Mouse (Mus musculus) heart, embryonic 15.5 days (tissue): Measurements from ENCODE around the gene Fign. TPM values are rescaled to one million over a fixed set of nuclear protein-coding genes. Genes with fewer than 3 reads are reported as not detected.

Experiments used
- ATAC-seq: fragments of 200-750 bp; cut with Nextera tagmentation; replicated peaks from 2 replicates; pipeline ENCODE4 v1.8.0; 2017; ENCODE audit warnings: low read depth, moderate TSS enrichment; ENCODE audit not compliant: insufficient number of reproducible peaks, insufficient read depth, low FRiP score
- H3K27ac ChIP-seq: fragments of 300-500 bp; sonication (generic); 2 replicates; pipeline ENCODE4 v1.5.1; 2015; ENCODE audit warnings: mild to moderate bottlenecking, inconsistent platforms
- H3K27me3 ChIP-seq: fragments of 300-500 bp; sonication (generic); 2 replicates; pipeline ENCODE4 v1.6.1; 2015; ENCODE audit warnings: inconsistent platforms
- H3K36me3 ChIP-seq: fragments of 300-500 bp; sonication (generic); 2 replicates; pipeline ENCODE4 v1.6.1; 2015; ENCODE audit warnings: mild to moderate bottlenecking, inconsistent platforms
- H3K4me1 ChIP-seq: fragments of 300-500 bp; sonication (generic); replicated peaks from 2 replicates; pipeline ENCODE4 v1.6.1; 2015; ENCODE audit warnings: inconsistent platforms
- H3K4me2 ChIP-seq: fragments of 300-500 bp; sonication (generic); 2 replicates; pipeline ENCODE4 v1.6.1; 2015; ENCODE audit warnings: inconsistent platforms, mild to moderate bottlenecking, moderate library complexity
- H3K4me3 ChIP-seq: fragments of 300-500 bp; sonication (generic); 2 replicates; pipeline ENCODE4 v1.5.1; 2015; ENCODE audit warnings: mild to moderate bottlenecking, inconsistent platforms
- H3K9ac ChIP-seq: fragments of 300-500 bp; sonication (generic); 2 replicates; pipeline ENCODE4 v1.6.1; 2015; ENCODE audit warnings: mild to moderate bottlenecking, inconsistent platforms
- H3K9me3 ChIP-seq: fragments of 300-500 bp; sonication (generic); replicated peaks from 2 replicates; pipeline ENCODE4 v1.6.1; 2016; ENCODE audit warnings: inconsistent platforms
- WGBS: fragments of 180-500 bp; shearing (Covaris S2); methylation state at CpG from one replicate; pipeline ENCODE4 v1.1.7; 2015; ENCODE audit warnings: mixed read lengths; 5-methylcytosine and 5-hydroxymethylcytosine counted together
- polyA plus RNA-seq: library from polyadenylated mRNA; unstranded; fragments of >200 nt; fragmentation: Nextera tagmentation; extraction: Ambion mirVana; gene quantifications from 2 replicates; pipeline ENCODE4 v1.2.1, GENCODE M21; 2015

Gene Fign
- polyA plus RNA-seq, 1 experiment from 2014 or later: 7.2 TPM

DNA sequence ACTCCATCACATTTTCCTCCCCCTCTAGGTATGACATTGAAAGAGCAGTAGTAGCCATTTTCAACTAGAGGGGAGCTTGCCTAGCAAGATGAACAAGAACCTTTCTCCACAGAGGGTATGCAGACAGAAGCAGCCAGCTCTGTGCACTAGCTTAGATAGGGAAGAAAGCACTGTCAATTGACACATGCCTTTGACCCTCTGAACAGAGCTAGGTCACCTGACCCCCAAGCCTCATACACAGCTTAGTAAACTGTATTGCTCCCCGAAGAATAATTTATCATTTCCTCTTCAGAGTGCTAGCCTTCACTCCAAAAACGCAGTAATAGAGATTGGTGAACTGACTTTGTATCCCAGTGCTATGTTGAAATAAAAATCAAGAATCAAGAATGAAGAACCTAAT, 49.7 kb downstream of the Fign start:
- Histone ChIP-seq H3K9me3 (no peaks in the 10 kb centered on the region), H3K27me3 (no peaks in the 10 kb centered on the region), H3K27ac (no peak overlapping the region), H3K4me1 (peaks cover 22% of the 10 kb centered on the region), H3K9ac (no peak overlapping the region), H3K4me3 (no peak overlapping the region), H3K4me2 (no peak overlapping the region), H3K36me3 (no peaks in the 10 kb centered on the region)
- whole genome bisulfite sequencing: 72% methylated on average over 2 of the region's 2 CpGs
- no peak for ATAC-seq

DNA sequence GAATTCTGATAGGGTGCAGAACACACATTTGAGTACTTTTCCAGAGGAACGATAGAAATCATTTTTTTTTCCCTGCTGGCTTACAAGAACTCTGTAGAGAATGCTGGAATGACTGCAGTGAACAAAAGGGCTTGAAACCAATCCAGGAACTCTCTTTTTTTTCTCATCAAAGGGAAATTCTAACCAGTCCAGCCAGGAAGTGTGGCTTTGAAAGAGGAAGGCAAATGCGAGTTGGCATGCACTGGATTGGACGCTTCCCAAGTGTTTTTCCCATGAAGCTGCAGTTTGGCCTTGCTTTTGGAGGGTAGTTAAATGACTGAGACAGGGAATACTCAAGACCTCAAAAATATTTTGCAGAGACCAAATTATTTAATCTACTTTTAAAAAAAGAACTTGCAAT, 54.7 kb downstream of the Fign start:
- no peaks in the 10 kb centered on the region for H3K36me3 ChIP-seq
- no peak overlapping the region for H3K4me3 ChIP-seq
- ATAC-seq: no peak
- peaks cover 16% of the 10 kb centered on the region for H3K4me1 ChIP-seq
- H3K27me3 ChIP-seq: no peaks in the 10 kb centered on the region
- no peak overlapping the region for H3K9ac ChIP-seq
- H3K27ac ChIP-seq: no peak overlapping the region
- H3K9me3 ChIP-seq: no peaks in the 10 kb centered on the region
- WGBS: 54% methylated on average over 3 of the region's 3 CpGs
- H3K4me2 ChIP-seq: no peak overlapping the region

DNA sequence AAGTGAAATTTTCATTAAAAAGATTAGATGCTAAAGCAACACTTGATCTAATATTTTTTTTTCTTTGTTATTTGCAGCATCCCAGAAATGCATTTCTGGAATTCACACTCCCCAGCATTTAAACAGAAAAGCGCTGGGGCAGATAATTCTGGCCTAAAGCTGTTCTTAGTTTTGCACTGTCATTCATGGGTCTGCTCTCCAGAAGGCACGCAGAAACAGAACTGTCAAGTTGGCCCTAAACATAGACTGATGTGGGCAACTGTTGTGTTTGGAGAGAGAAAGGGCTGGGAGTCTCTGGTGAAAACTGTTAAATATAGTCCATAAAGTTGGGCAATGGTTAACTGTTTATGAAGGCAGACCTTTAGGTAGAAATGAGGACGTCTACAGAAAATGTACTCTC, 62.4 kb downstream of the Fign start:
- Histone ChIP-seq H3K9me3 (no peaks in the 10 kb centered on the region), H3K27ac (0 out of 2 replicates have a peak overlapping the region, but pooled peaks have one; percentile 19), H3K4me2 (no peak overlapping the region), H3K36me3 (no peaks in the 10 kb centered on the region), H3K9ac (no peak overlapping the region), H3K4me3 (no peak overlapping the region), H3K4me1 (peaks cover 7% of the 10 kb centered on the region), H3K27me3 (no peaks in the 10 kb centered on the region)
- ATAC-seq: no peak
- 36% methylated on average over 3 of the region's 3 CpGs for WGBS

DNA sequence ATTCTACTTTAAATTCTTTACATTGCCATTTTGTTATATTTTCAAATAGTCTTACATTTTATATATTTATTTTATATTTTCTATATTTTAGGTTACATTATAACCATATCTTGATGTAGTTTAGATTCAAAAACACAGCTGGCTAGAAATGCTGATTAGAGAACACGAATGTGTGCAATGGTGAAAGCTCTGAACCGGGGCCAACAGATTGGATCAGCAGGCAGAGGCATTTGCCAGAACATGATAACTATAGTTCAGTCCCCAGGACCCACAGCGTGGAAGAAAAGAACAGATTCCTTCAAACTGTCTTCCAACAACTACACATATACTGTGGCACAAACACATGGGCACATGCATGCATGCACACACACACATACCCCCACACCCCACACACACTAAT, 64.0 kb downstream of the Fign start:
- Histone ChIP-seq H3K4me2 (no peak overlapping the region), H3K36me3 (no peaks in the 10 kb centered on the region), H3K9me3 (no peaks in the 10 kb centered on the region), H3K4me1 (peaks cover 7% of the 10 kb centered on the region), H3K9ac (no peak overlapping the region), H3K27me3 (no peaks in the 10 kb centered on the region), H3K4me3 (no peak overlapping the region), H3K27ac (no peak overlapping the region)
- no peak for ATAC-seq
- 45% methylated on average over 3 of the region's 3 CpGs for WGBS

DNA sequence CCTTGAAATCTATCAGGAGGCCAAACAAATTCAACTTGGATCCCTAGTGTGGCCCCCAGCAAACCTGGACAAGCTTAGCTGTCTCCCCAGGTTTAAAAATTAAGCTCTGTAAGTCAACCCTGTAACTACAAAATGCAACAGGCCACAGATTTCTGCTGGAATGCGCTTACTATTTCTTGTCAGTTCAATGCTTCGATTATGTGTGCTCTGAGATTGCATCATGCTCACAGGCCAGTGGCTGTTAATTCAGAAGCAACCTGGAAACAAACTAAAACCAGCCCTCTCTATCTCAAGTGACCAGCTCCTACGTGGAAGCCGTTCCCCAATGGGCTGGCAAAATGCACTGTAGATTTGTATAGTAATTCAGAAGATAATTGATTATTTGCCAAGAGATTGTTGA, 71.9 kb downstream of the Fign start:
- Histone ChIP-seq H3K4me1 (peaks cover 9% of the 10 kb centered on the region), H3K9me3 (no peaks in the 10 kb centered on the region), H3K4me2 (no peak overlapping the region), H3K27me3 (no peaks in the 10 kb centered on the region), H3K9ac (no peak overlapping the region), H3K27ac (no peak overlapping the region), H3K36me3 (no peaks in the 10 kb centered on the region), H3K4me3 (no peak overlapping the region)
- no peak for ATAC-seq
- WGBS: 62% methylated on average over 4 of the region's 4 CpGs

DNA sequence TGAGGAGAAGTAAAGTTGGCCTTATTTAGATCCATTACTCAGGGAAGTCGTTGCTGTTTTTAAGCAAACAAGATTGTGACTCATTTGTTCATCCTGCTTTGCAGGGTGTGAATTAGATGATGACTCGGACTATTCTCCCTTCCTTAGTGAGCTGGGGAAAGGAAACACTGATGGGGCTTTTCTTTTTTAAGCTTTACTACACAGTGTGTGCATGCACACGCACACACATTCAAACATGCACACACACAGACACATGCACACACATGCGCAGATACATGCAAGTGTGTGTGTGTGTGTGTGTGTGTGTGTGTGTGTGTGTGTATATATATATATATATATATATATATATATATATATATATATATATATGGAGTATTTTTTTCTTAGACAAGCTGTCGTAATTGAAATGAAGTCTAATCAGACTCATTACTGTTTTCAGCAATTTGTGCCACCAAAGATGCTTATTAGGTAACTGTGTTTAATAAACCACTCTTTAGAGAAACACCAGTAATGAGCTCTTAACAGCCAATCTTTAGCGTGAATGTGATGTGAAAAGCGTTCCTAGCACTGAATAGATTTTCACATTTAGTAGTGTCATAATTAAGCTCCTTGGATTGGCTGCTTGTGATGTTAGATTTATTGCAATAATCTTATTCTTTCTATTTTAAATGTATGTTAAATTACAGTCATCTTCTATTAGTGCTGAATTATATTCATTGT, 103.4 kb downstream of the Fign start:
- Histone ChIP-seq H3K9ac (no peak overlapping the region), H3K27ac (no peak overlapping the region), H3K4me2 (no peak overlapping the region), H3K4me1 (peaks cover 4% of the 10 kb centered on the region; the same call in 1 of the 2 replicates), H3K4me3 (no peak overlapping the region), H3K27me3 (no peaks in the 10 kb centered on the region), H3K36me3 (no peaks in the 10 kb centered on the region), H3K9me3 (no peaks in the 10 kb centered on the region)
- 76% methylated on average over 7 of the region's 7 CpGs for WGBS
- ATAC-seq: no peak

DNA sequence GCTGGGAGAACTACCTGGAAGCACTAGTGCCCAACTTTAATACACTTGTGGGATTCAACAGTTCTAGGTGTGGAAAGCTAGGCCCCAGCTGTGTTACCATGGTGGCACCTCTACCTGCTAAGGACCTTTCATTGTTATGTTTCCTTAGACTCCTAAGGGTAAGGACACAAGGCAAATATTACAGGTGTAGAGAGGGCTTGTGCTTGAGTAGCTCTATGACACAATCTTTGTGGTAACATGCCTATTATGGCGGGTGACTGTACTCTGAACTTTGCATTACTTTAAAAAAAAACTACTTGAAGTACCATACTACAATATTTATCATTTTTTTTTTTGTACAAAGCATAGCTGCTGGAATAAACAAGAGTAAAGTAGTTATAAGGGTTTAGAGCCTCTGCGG, 112.4 kb downstream of the Fign start:
- WGBS: 98% methylated on average over 2 of the region's 2 CpGs
- H3K9me3 ChIP-seq: no peaks in the 10 kb centered on the region
- H3K27me3 ChIP-seq: no peaks in the 10 kb centered on the region
- no peak overlapping the region for H3K27ac ChIP-seq
- no peak overlapping the region for H3K9ac ChIP-seq
- no peak overlapping the region for H3K4me3 ChIP-seq
- ATAC-seq: no peak
- H3K36me3 ChIP-seq: peaks cover 2% of the 10 kb centered on the region; the same call in 1 of the 2 replicates
- H3K4me2 ChIP-seq: no peak overlapping the region
- H3K4me1 ChIP-seq: peaks cover 8% of the 10 kb centered on the region

DNA sequence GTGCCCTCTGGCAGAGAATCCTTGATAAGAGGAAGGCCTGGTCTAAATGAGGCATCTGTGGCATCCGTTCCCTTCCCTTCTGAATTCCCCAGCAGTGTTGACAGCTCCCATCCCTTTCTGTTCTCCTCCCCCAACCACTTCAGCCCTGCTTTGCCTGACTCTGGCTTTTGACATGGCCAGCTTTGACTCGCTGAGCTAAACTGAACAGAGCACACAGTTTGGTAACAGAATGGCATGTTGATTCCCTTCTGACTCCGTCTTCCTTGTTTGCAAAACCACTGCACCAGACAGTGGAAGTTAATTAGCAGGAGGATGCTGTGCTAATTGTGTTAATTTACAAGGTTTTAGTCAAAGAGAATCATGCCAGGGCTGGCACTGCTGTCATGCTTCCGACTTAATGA, 115.5 kb downstream of the Fign start:
- Histone ChIP-seq H3K27me3 (no peaks in the 10 kb centered on the region), H3K4me3 (no peak overlapping the region), H3K4me2 (peak overlapping the region; percentile 40), H3K9ac (no peak overlapping the region), H3K9me3 (no peaks in the 10 kb centered on the region), H3K4me1 (peaks cover 8% of the 10 kb centered on the region), H3K27ac (peak overlapping the region; percentile 63), H3K36me3 (peaks cover 20% of the 10 kb centered on the region)
- WGBS: 30% methylated on average over 4 of the region's 4 CpGs
- ATAC-seq: peak; percentile 90

DNA sequence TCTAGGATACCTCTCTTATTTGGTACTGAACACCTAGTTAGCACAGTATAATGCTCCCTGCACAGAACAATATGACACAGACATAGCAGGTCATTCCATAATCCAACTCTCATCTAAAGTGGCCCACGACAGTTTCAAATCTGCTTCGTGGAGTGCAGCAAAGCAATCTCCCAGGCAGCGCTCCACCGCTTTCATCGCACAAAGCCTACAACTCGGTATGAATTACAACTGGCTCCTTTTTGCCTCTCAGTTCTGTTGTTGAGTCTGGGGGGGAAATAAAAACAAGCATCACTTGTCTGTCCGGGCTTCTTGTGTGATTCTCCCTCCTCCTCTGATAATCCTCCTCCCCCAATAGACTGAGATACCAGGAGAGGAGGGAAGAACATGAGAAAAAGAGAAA, 116.4 kb downstream of the Fign start:
- peaks cover 8% of the 10 kb centered on the region; the same call in 1 of the 2 replicates for H3K4me1 ChIP-seq
- no peak for ATAC-seq
- H3K27me3 ChIP-seq: no peaks in the 10 kb centered on the region
- H3K9ac ChIP-seq: no peak overlapping the region
- H3K27ac ChIP-seq: peak overlapping the region; percentile 63
- H3K36me3 ChIP-seq: peaks cover 20% of the 10 kb centered on the region
- no peaks in the 10 kb centered on the region for H3K9me3 ChIP-seq
- H3K4me3 ChIP-seq: no peak overlapping the region
- peak overlapping the region; percentile 40 for H3K4me2 ChIP-seq
- 40% methylated on average over 7 of the region's 7 CpGs for WGBS

DNA sequence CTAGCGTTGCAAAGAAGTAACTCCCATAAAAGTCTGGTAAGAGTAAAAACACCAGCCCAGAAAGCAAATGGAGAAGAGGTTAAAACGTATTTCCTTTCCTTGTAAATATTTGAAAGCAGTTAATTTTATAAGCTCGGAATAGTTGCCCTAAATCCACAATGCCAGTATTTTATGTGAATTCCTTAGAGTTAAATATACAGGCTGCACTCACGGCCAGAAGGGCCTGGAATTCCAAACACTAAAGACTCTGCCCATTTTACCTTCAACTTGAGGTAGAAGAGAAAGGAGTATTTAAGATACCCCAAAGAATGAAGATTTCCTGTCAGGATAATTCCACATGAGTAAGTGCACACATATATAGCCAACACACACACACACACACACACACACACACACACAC, 128.2 kb downstream of the Fign start:
- Histone ChIP-seq H3K27me3 (no peaks in the 10 kb centered on the region), H3K4me3 (no peak overlapping the region), H3K9me3 (no peaks in the 10 kb centered on the region), H3K9ac (no peak overlapping the region), H3K4me2 (no peak overlapping the region), H3K4me1 (peaks cover 3% of the 10 kb centered on the region), H3K36me3 (no peaks in the 10 kb centered on the region), H3K27ac (no peak overlapping the region)
- 63% methylated on average over 4 of the region's 4 CpGs for WGBS
- no peak for ATAC-seq

DNA sequence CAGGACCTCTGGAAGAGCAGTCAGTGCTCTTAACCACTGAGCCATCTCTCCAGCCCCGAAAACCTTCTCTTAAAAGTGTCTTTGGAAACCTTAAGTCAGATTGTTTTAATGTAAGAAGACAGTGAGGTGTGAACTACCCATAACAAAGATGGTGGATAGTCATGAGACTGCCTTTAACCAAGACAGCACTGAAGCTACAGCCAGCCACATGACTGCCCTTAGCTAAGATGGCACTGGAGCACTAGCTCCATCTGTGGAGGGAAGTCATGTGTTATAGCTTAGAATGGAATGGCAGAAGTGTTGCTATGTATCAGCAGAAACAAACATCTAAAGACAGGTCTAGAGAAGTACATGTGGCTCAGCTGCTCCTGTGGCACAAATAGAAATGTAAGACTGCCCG, 166.8 kb downstream of the Fign start:
- H3K4me2 ChIP-seq: no peak overlapping the region
- H3K27me3 ChIP-seq: no peaks in the 10 kb centered on the region
- no peak overlapping the region for H3K4me3 ChIP-seq
- no peaks in the 10 kb centered on the region for H3K36me3 ChIP-seq
- 91% methylated on average over 2 of the region's 2 CpGs for WGBS
- H3K9me3 ChIP-seq: no peaks in the 10 kb centered on the region
- H3K27ac ChIP-seq: no peak overlapping the region
- no peak for ATAC-seq
- no peaks in the 10 kb centered on the region for H3K4me1 ChIP-seq
- no peak overlapping the region for H3K9ac ChIP-seq

DNA sequence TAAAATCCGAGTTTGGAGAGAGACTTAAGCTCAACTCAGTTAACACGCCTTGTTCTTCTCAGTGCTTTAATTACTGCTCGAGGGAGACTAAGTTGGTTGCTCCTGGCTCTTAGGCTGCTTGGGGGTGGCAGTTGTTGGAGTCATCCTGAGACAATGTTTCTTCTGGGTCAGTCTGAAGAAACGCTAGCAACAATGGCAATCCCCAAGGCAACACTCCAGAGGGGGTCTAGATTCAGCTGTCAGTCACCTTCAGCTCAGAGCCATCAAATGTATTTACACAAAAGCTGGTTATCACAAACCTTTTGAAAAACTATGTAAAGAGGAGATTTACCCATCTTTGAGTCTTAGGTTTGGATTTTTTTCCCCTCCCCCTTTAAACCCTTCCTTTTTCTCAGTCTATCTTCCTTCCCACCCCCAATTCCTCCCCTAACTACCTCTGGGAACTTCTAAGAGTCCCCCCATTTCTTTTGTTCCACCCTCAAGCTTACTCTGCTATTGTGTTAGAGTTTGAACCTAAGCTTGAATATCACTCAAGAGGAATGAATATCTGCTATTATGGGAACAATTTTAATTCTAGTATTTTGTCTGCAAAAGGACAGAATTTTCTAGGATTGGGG, 171.2 kb downstream of the Fign start:
- Histone ChIP-seq H3K4me2 (no peak overlapping the region), H3K36me3 (no peaks in the 10 kb centered on the region), H3K9ac (no peak overlapping the region), H3K4me1 (no peaks in the 10 kb centered on the region), H3K27ac (no peak overlapping the region), H3K4me3 (no peak overlapping the region), H3K9me3 (no peaks in the 10 kb centered on the region), H3K27me3 (no peaks in the 10 kb centered on the region)
- no peak for ATAC-seq
- WGBS: 43% methylated on average over 4 of the region's 4 CpGs
